Mouse (Mus musculus): ENCODE results near the gene AA986860. TPM values are rescaled to one million over a fixed set of nuclear protein-coding genes. Genes with fewer than 3 reads are reported as not detected.
A peak's percentile ranks its signal among the peaks of the same experiment; 100 is the strongest.

AA986860 gene
- total RNA-seq, 2 experiments from 2014 or later = 1.3 to 1.7 TPM

DNA sequence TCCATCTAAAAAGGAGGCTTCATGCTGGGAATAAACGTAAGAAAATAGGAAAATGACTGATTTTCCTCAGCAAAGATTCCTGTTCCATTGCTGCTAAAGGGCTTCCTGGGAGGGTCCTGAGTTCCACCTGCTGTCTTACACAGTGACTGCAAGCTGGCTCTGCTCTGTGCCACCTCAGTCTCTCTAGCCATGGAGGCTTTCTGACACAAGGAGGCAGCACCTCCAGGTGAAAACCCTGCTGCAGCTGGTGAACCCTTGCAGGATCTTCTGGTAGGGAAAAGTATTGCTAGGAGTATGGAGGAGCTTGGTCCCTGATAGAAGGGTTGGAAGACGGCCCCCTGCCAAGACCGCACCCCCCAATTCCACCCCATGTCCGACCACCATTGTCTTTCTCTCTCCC is 55.2 kb downstream of the AA986860 start:
- intact Hi-C loops (cut with DNase I) = no loop called here
- DNase-seq (ENCODE audit: extremely low spot score in 1 of 2, low spot score in 2 of 2) = no peak
- Histone ChIP-seq H3K4me3 (no peak overlapping the region), H3K27ac (no peak overlapping the region)
- TF ChIP-seq CTCF (IDR thresholded peaks at IDR 0.05) = peak; percentile 32

DNA sequence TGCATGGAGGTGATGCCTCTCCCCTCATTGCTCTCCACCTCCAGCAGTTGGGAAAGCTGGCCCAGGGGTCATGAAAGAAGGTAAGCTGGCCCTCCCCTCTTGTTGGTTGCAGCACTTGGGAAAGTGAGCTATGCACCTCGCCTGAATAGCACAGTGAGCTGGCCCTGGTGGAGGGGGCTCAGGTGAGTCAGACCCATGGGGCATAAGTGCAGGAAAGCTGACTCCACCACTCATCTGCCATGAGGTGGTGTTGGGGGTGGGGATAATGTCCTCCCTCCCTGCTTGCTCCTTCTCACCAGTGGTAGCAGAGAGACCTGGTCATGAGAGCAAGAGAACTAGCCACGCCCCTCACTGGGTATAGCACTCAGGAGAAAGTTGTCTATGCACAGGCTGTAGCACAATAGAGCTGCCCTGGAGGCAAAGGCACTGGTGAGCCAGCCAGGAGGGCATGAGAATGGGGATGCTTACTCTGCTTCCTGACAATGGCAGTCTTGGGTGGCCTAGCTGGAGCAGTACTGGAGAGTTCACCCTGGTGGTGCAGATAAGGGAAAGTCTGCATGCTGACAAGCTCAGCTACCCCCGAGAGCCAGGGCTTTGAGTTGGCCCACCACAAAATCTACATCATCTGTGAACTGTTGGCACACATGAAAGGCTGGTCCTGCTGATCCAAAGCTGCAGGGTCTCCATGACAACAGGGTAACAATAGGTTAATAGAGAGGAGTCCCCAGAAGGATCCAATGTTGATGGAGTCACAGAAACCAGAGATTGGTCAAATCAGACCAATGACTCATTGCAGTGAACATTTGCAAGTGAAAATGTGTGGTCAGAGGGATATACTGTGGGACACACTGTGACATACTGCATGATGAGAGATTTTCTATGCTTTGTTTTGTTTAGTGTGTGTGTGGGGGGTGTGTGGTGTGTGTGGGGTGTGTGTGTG is 58.0 kb downstream of the AA986860 start:
- no peak for TF ChIP-seq CTCF (IDR thresholded peaks at IDR 0.05)
- no peak overlapping the region for H3K27ac ChIP-seq
- intact Hi-C loops (cut with DNase I) = no loop called here
- no peak overlapping the region for H3K4me3 ChIP-seq
- no peak for DNase-seq (ENCODE audit: extremely low spot score in 1 of 2, low spot score in 2 of 2)

Other genes starting within 250 kb of the AA986860 start
- not detected for gene Zp3r, start 102.4 kb upstream of the AA986860 start, total RNA-seq (2021)
- not detected for gene C4bp, start 70.3 kb upstream of the AA986860 start, total RNA-seq (2021)
- gene Gm29427, start 16.2 kb upstream of the AA986860 start, total RNA-seq (2021) = not detected
- gene Yod1, start 14.6 kb upstream of the AA986860 start, total RNA-seq (2021) = 10 to 100 TPM; 16.0 to 17.2 TPM
- 10 to 100 TPM; 43.3 to 45.7 TPM for gene Pfkfb2, start 2.7 kb upstream of the AA986860 start, total RNA-seq (2021)
- gene Fcamr, start 68.9 kb downstream of the AA986860 start, total RNA-seq (2021) = not detected
- under 1 TPM in 1 of 2 experiments, not detected in 1; 0.14 TPM for gene Pigr, start 94.7 kb downstream of the AA986860 start, total RNA-seq (2021)
- not detected for gene Fcmr, start 133.7 kb downstream of the AA986860 start, total RNA-seq (2021)
- gene Il24, start 155.5 kb downstream of the AA986860 start, total RNA-seq (2021) = not detected
- not detected for gene Il20, start 179.5 kb downstream of the AA986860 start, total RNA-seq (2021)
- not detected for gene Il19, start 208.1 kb downstream of the AA986860 start, total RNA-seq (2021)